Mouse (Mus musculus) gastrocnemius, postnatal 36 days (tissue): ENCODE data around the gene Tagln2. TPM values are rescaled to one million over a fixed set of nuclear protein-coding genes. Genes with fewer than 3 reads are reported as not detected.

Experiments used
- DNase-seq, 2 experiments: peaks; one replicate each; pipeline ENCODE4 v3.0.0; 2022
- intact Hi-C: fragments of 180-260 bp; cut with DNase I; formaldehyde crosslinking; loops from one replicate; pipeline ENCODE4 v1.15.1; 2025
- long read RNA-seq, 2 experiments: library from polyadenylated mRNA; stranded (forward); transcript quantifications; one replicate each; pipeline ENCODE4 v2.0.0; 2021
- total RNA-seq, 2 experiments: library from RNA; stranded (reverse); gene quantifications; 2 replicates each; pipeline ENCODE4 v1.2.3; 2021

The Tagln2 gene
- total RNA-seq = 10 to 100 TPM; 20.4 to 23.5 TPM
- long read RNA-seq, experiment 1, transcript Tagln2-202 (5 exons, 1,586 nt) = major isoform, 9 of 14 reads
- long read RNA-seq, experiment 1, partial matches to known transcripts = 2 of 14 reads
- long read RNA-seq, experiment 1, other reads (novel, unspliced or antisense) = 3 of 14 reads
- long read RNA-seq, experiment 2, transcript Tagln2-202 (5 exons, 1,586 nt) = major isoform, 9 of 10 reads
- long read RNA-seq, experiment 2, partial matches to known transcripts = 0 of 10 reads
- long read RNA-seq, experiment 2, other reads (novel, unspliced or antisense) = 1 of 10 reads

GRCm38 (mm10) chr1:172499765-172500441, at the start of gene Tagln2:
Tagln2 (plus strand) TSS chr1:172500047.
- peak; percentile 87 for DNase-seq
- intact Hi-C loops = no loop called here

- intact Hi-C loops = no loop called here
These were observed 49.6 kb upstream of the Tagln2 start for GRCm38 (mm10) chr1:172450226-172450625.

GRCm38 (mm10) chr1:172450848-172451470, 48.9 kb upstream of the Tagln2 start:
- no peak for DNase-seq
- intact Hi-C loops = no loop called here

More at GRCm38 (mm10) chr1:172450226-172450625, 49.6 kb upstream of the Tagln2 start:
- DNase-seq = no peak

DNA sequence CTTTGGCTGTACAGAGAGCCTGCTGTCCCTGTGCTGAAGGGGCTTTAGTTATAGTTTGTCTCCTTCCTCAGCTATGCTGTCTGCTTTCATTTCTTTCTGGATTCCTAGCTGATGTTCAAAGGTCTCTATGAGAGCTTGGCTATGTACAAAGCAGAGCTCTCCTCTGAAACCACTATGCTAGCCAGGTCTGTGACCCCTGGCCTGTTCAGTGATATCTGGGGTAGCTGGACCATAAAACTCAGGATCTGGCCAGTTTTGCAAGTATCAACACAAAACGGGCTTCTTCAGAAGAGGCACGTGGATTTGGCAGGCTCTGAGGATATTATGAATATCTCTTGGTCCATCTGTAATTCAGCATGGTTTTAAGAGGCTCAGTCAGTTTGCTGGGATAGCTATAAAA, 46.9 kb upstream of the Tagln2 start:
- no peak for DNase-seq
- intact Hi-C loops = no loop called here

DNA sequence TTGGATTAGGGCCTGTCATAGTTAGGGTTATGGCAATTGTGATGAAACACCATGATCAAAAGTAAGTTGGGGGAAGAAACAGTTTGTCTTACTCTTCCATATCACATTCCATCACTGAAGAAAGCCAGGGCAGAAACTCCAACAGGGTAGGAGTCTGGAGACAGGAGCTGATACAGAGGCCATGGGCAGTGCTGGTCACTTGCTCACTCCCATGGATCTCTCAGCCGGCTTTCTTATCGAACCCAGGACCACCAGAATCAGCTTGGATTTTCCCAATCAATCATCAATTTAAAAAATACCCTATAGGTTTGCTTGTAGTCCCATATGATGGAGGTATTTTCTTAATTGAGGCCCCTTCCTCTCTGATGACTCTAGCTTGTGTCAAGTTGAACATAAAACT, 46.0 kb upstream of the Tagln2 start:
- DNase-seq = no peak

GRCm38 (mm10) chr1:172455416-172455815, 44.4 kb upstream of the Tagln2 start:
- no peak for DNase-seq
- intact Hi-C loops = no loop called here

More for the DNA sequence above, 46.0 kb upstream of the Tagln2 start:
- intact Hi-C loops = no loop called here

DNA sequence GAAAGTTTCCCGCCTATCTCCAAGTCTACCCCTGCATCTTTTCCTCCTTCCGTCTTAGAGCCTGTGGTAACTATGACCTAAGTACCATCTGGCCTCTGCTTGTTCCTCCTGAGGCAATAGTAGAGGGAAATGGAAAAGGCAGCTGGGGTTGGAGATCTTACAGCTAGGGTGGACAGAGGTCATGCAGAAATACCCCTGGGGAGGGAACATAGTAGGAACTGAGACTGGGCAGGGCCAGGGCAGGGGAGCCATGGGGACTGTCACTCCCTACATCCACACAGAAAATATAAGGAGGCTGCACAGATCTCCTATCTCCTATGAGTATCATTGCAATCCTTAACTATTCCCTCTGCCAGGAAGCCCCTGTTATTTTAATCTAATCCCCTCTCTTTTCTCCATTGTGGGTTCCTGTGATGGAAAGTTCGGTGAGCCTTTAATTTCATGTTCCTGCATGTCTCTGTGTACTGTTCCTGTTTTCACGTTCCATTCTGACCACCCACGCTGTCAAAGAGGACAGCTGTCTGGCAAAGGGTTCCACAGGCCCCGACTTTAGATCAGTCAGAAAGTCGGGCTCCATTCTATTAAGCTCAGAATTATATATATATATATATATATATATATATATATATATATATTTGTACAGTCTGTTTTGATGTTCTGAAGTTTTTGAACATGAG, 43.7 kb upstream of the Tagln2 start:
- no peak for DNase-seq
- intact Hi-C loops = no loop called here

DNA sequence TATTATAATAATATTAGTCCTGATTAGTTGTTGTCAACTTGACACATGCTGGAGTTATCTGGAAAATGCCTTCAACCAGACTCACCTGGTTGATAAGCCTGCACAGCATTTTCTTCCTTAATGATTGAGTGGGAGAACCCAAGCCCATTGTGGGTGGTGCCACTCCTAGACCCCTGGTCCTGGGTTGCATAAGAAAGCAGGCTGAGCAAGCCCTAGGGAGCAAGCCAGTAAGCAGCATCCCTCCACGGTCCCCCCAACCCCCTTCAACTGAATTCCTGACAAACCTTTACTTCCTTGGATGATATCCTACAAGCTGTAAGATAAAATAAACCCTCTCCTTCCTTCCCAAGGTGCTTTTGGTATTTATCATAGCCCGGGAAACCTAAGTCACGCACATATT, 42.7 kb upstream of the Tagln2 start:
- intact Hi-C loops = no loop called here
- no peak for DNase-seq

DNA sequence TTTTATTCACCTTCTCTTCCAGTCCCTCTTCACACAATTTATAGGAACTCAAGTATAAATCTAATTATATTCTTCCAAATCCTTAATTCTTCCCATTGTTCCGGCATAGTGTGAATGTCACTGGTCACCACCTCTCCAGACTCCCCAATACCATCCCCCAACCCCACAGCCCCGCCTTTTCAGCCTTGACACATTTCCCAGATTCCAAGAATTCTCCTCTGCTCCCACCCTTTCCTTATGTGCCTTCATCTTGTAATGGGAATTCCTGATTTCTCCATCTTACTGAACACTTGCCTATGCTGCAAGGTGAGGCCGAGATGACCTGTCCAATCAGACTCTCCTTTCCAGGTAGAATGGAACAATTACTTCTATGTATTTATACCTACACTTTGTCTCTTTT, 41.8 kb upstream of the Tagln2 start:
- no peak for DNase-seq
- intact Hi-C loops = no loop called here

DNA sequence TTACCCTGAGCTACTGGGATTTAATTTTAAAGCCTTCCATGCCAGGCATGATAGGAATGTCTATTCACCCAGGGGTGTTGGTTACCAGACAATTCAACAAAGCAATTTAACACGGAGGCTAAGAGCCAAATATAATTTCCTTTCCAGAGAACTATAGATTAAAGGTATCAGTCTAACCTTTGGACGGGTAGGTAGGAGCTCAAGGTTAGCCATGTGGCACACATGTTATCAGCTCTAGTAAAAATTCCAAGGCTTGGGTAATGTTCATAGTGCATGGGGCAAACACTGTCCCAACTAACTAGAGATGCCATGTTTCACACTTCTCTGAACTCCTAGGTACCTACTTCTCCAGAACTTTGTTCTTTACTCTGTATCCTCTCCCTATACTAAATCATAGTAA, 38.2 kb upstream of the Tagln2 start:
- intact Hi-C loops = no loop called here

GRCm38 (mm10) chr1:172462534-172462933, 37.3 kb upstream of the Tagln2 start:
- intact Hi-C loops = no loop called here
- no peak for DNase-seq

More for the DNA sequence above, 38.2 kb upstream of the Tagln2 start:
- DNase-seq = no peak

DNA sequence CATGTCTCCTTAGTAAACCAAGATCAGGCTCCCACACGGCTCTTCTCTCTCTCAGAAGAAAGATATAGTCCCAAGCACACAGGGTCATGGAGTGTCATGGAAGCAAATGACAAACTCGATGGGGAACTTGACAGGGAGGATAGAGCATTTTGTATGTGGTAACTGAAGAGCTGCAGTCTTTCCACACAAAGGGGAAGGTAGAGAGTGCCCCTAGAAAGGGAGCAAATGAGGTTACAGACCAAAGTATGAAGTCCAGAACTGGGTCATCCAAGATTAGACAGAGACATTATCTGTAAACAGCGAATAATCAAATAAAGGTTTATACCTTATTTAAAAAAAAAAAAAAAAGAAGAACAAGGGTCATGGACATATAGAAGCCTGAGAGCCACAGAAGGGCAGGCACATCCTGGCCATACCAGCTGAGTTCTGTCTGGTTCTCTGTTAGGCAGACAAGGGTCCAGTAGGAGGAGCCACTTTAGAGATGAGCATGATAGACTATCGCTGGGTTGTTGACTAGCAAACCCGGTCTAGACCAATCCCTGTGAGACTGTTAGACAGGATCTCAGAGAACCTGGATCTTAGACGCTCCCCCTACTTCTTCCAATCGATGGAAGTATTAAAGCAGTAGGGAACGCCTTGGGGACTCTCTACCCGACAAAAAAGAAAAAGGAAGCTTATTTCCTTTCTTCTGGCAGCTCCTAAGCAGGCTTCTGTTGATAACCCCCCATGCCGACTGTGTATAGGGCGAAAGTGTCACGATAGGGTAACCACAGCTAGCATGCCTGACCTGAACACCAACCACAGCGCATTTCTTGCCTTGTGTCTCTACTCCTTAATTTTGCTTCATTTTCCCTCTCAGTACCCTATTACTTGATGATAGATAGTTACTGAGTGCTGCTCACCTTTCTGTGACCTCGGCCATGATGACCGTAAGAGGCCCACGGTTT, 36.2 kb upstream of the Tagln2 start:
- intact Hi-C loops = no loop called here
- no peak for DNase-seq

DNA sequence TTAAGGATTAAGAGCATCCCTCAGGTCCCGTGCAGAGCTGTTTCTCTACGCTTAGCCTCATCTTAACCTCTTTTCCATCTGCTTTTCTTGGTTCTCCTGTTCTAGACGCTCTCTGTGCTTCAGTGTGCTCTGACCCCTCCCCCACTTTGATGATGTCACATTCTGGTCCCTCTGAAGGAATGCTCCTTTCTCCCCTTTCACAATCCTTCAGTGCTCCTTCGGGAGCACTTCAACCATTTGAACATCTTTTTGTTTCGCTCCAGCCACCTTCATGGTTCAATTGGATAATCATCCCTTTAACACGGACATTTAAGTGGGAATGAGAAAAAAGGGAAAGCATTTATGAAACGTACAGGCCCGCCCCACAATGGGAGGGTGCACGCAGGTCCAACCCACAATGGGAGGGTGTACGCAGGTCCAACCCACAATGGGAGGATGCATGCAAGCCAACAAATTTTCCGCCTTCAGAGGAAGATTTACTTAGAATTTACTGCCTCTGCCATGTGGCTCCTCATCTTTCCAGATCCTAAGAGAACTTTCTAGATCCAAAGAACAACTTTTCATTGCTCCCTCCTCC, 31.5 kb upstream of the Tagln2 start:
- DNase-seq = no peak
- intact Hi-C loops = no loop called here

- DNase-seq = no peak
- intact Hi-C loops = no loop called here
These were observed 30.5 kb upstream of the Tagln2 start for GRCm38 (mm10) chr1:172469373-172469772.

DNA sequence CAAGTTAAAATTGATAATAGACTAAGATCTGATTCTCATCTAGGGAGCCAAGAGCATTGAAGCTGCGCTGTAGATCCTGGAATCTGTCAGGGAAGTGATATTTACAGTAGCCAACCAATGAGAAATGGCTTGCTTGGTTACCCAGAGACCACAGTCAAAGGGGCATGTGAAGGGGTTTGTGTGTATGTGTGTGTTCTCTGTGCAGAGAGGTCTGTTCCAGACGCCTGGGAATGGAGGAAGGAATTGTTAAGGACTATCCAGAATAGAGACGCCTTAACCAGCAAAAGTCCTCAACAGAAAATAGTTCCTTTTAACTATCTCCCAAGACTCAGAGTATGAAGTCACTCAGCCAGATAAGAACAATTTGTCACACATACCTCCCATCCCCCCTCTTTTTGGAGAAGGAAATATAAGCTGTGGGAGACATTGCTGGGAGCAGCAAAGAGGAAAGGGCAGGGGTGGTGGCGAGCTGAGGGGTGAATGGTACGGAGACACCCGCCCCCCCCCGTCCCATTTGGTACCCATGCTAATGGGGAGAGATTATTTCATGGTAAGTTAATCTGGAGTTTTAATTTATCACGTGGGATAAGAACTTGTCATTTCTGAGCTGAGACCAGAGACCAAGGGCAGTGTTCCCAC, 29.9 kb upstream of the Tagln2 start:
- DNase-seq = no peak
- intact Hi-C loops = no loop called here

- DNase-seq = no peak
- intact Hi-C loops = no loop called here
These were observed 26.9 kb upstream of the Tagln2 start for GRCm38 (mm10) chr1:172472909-172473308.

GRCm38 (mm10) chr1:172474196-172474595, 25.7 kb upstream of the Tagln2 start:
- intact Hi-C loops = no loop called here
- no peak for DNase-seq

- no peak for DNase-seq
These were observed 24.6 kb upstream of the Tagln2 start, which contains the start of gene Slamf9 for GRCm38 (mm10) chr1:172475054-172475741. Slamf9 (plus strand) TSS chr1:172475358.

DNA sequence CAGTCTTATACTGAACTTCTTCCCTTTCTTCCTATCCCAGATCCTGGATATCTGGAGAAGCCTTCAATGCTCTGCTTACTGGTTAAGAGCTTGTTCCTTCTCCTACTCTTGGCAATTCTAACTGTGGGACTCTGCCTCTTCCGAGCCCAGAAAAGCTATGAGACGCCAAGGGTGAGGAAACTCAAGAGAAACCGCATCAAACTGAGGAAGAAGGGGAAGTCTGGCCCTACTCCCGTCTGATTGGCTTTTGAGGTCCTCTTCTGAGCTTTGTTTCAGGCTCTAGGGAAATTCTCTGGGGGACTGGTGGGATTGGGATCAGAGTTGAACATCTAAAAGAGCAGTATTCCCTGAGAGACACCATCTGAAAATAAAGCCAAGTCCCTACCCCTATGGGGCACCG, 21.8 kb upstream of the Tagln2 start:
- intact Hi-C loops = no loop called here
- DNase-seq = no peak

More at GRCm38 (mm10) chr1:172475054-172475741, 24.6 kb upstream of the Tagln2 start, which contains the start of gene Slamf9:
- intact Hi-C loops = no loop called here
